Mouse (Mus musculus): ENCODE results near the gene Art3.

The Art3 gene

DNA sequence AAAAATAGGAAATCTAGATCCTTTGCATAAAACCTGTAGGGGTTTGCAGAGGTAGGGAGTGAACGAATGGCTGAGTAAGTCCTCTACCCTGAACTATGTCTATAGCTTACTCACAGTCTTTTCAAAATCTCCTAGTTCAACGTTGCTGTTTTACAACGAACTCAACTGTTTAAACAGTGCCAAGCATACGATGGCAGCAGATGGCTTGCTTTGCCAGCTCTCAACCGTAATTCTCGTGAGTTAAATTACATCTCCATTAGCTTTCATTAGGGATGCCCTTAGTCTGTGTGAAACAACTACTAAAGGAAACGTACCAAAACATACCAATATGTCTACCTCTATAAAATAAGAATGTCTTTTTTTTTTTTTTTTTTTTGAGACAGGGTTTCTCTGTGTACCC is 100.0 kb downstream of the Art3 start:
- DNase-seq: no peak

DNA sequence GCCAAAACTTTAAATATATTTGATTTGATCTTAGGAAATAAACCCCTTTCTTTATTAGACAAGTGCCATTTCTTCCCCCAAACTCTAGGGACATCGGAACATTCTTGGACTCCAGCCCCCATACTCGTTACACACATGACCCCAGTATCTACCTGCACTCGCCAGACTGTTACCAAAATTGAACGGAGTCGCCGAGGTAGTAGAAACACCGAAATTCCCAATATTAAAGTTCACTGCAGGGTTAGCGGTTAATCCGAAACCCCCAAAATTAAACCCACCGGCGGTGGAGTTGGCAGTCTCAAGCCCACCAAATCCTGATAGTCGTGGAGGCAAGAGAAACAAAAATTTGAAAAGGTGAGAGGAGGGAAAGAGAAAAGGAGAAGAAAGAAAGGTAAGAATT is 102.4 kb downstream of the Art3 start:
- DNase-seq: no peak

DNA sequence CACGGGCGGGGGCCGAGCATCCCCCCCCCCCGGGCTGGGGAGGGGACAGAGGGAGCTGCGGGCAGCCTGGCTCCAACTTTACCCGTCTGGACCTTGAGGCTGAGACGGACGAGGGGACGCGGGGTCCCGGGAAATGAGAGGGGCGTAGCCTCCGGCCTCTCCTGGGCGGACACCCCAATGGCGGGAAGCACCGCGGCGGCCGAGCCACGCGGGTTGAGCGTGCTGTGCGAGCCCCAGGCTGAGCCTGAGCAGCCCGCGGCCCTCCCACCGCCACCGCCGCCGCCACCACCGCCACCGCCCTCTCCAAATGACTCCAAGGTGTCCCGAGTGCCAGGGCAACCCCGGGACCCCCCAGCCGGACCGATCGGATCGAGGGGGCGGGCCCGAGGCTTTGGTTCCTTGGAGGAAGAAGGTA is 103.0 kb downstream of the Art3 start:
- DNase-seq: peak; percentile 22

DNA sequence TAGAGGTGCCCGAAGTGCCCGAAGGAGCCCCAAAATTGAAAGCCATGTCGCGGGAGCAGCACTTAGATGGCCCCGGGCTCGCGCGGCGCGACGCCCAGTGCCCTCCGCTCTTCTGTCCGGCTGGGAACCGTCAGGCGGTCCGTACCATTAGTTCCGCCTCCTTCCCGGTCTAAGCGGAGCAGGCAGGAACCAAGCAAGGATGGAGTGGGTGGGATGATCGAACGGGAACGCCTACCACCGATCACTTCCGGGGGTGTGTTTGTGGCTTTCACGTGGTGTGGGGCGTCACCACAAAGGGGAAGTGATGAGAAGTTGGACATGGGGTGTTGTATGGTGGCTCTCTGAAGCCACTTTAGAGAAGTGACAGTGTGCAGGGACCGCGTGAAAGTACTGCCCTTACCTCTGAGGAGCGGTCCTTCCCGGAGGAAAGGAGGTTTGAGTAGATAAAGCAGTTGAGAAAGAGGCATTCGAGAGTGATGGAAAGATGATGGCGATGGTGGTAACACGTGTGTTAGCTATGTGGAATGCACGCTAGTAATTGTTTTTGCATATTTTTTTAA is 103.5 kb downstream of the Art3 start, which contains the start of gene Nup54:
Gene Nup54 (minus strand): TSS at position 195 of the 560 bp plus-strand sequence.
- DNase-seq: peak; percentile 98

DNA sequence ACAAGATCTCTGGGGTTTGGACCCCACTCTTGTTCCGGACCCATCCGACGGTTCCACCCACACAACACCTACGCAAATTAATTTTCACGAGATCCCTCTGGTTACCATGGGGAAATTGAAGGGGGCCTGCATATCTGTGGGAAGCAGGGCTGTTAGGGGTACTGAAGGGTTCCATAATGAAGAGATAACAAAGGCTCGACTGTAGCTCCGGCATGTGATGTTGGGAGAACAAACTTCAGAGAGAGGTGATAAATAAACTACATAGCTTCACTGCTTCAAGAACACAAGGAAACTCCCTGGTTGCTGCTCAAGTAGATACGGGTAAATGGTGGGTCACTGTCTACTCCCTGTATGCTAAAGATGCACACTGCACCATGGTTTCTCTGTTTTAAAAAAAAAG is 106.9 kb downstream of the Art3 start:
- no peak for DNase-seq

DNA sequence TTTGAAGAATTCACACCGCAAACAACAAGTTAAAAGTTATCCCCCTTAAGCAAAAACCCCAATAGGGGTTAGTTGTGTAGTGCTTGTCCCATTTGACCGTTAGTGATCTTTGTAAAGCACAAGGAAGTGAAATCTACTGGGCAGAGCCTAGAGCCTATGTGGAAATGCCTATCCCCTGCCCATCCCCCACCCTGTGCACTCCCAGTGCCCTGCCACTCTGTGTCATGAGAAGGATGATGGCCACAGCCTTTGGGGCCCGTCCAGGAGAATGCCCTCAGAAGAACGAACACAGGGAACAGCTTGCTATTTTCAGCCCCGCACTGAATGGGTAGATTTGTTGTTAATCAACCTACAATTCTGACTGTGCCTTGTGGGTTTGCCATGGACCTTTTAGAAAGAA is 109.9 kb downstream of the Art3 start:
- DNase-seq: peak; percentile 47

DNA sequence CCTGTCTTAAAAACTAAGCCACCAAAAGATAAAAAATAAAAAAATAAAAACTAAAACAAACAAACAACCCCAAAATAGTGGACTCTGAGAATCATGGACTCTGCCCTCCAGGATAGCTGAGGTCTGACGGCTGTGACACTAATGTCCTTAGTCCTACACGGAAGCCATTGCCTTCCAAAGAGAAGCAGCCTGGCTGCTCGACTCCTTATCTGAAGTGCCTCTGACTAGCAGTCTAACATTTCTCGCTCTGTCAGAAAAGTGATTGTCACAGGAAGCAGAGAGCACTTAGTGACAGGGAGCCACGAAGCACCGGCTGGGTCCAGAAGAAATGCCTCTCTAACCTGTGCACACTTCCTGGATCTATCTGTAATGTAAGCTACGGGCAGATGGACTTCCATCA is 111.3 kb downstream of the Art3 start:
- DNase-seq: no peak

DNA sequence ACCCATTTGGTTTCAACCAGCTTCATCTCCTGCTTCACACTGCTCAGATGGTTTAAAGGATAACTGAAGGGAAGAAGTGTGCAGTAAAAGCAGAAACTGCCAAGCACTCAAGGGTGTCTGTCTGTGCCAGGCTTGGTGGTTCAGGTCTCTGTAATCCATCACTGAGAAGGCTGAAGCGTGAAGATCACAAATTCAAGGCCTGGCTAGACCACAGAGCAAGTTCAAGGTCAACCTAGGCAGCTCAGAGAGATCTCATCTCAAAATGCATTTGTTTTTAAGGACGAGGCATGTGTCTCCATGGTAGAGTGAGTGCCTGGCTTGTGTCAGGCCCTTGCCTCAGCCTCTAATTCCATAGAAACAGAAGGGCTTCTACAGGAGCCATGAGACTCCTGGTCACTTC is 113.4 kb downstream of the Art3 start:
- no peak for DNase-seq

DNA sequence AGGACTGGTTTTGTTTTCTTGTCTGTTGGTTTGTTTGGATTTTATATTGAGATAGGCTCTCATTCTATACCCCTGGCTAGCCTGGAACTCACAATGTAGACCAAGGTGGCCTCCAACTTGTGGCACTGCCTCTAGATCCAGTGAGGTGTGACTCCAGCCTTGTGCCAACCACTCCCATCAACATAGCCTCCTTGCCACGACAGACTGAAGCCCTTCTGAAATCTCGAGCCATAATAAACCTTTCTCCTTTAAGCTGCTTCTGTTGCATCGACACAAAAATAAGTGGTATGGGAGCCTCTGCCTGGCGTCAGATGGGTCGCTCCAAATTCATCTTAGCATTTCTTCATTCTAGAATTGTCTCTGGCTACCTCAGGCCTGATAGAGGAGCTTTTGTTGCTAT is 115.1 kb downstream of the Art3 start:
- no peak for DNase-seq

DNA sequence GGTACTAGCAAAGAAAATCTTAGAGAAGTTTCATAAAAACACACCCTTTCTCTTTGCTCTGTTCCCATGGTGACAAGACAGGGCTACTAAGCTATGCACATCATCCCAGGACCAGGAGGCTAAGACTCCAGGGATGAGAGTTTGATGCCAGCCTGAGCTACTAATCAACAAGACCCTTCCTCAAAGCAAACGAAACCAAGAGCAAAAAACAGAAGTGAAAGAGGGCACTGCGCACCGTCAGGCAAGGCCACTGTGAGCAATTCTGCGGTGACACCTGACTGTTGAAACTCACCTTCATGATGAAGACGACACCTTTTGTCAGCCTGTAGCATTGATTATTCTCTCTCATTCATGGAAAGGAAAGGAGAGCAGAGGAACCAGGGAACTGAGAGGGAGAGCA is 121.2 kb downstream of the Art3 start:
- DNase-seq: no peak

DNA sequence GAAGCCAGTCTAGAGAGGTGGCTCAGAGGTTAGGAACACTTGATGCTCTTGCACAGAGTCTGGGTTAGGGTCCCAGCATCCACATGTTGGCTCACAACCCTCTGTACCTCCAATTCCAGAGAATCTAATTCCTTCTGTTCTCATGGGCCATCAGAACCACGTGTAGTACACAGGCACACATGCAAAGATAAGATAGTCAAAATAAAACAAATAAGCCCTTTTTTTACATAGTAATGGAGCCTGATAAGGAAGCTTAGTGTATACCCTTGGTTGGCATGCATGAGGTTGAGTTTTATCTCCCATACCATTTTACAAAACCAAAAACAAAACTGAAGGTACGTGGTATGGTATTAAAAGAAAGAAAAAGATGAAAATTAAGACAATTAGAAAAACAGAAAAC is 125.8 kb downstream of the Art3 start:
- no peak for DNase-seq

DNA sequence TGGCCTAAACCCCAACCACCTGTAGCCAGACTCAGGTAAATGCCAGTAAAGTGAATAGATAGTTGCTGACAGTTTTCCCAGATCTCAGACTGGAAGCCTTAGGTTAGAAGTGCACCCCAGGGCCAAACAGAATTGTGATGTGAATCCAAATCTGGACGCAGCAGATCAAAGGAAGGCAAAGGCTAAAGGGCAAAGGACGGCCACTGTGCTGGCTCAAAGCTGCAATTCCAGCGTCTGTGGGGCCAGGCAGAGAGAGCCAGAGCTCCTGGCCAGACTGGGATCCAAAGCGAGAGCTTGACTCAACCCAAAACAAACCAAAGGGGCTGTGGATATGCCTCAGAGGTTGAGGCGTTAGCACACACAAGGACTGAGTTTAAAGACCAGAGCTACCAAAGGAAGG is 127.1 kb downstream of the Art3 start:
- DNase-seq: no peak

DNA sequence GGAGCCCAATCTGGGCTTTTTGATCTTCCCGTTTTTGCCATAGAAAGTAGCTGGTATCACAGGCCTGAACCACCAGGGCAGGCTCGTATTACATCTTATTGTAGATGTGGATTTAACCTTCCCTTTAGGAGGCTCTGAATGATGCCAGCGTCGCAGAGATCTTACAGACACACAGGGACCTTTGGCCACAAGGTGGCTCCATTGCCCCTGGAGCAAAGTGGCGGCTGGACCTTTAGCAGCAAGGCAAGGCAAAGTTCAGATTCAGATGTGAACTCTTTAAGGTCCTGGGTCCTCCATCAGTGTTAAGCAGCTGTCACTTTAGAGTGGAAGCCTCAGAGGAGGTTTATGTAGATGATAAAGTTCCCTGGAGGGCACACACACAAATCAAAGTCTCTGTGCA is 129.7 kb downstream of the Art3 start:
- DNase-seq: peak; percentile 89
